Mouse (Mus musculus) right cerebral cortex, adult 18-20 months (tissue): ENCODE measurements around the gene Gmeb1.

Experiments used
- DNase-seq: peaks from one replicate; pipeline ENCODE4 v3.0.0; 2022; ENCODE audit warnings: mixed read lengths

Gene Gmeb1

GRCm38 (mm10) chr4:132216602-132217001, 44.8 kb downstream of the Gmeb1 start:
- no peak for DNase-seq

GRCm38 (mm10) chr4:132214847-132215246, 46.6 kb downstream of the Gmeb1 start:
- DNase-seq = no peak

GRCm38 (mm10) chr4:132211953-132212734, 49.3 kb downstream of the Gmeb1 start, which contains the start of gene Ythdf2:
Ythdf2 (minus strand) TSS chr4:132212303.
- DNase-seq = peak; percentile 96

GRCm38 (mm10) chr4:132211091-132211942, 50.1 kb downstream of the Gmeb1 start:
- DNase-seq = no peak

GRCm38 (mm10) chr4:132210325-132210724, 51.1 kb downstream of the Gmeb1 start:
- DNase-seq = no peak

- DNase-seq = no peak
These were observed 52.1 kb downstream of the Gmeb1 start for GRCm38 (mm10) chr4:132209299-132209698.

- no peak for DNase-seq
These were observed 54.1 kb downstream of the Gmeb1 start for GRCm38 (mm10) chr4:132207280-132207679.

GRCm38 (mm10) chr4:132198771-132199170, 62.6 kb downstream of the Gmeb1 start:
- no peak for DNase-seq

- DNase-seq = no peak
These were observed 63.1 kb downstream of the Gmeb1 start for GRCm38 (mm10) chr4:132198285-132198712.

GRCm38 (mm10) chr4:132194975-132195374, 66.4 kb downstream of the Gmeb1 start:
- DNase-seq = no peak

GRCm38 (mm10) chr4:132194373-132194772, 67.0 kb downstream of the Gmeb1 start:
- DNase-seq = no peak

GRCm38 (mm10) chr4:132187826-132188401, 73.5 kb downstream of the Gmeb1 start:
- no peak for DNase-seq

- DNase-seq = no peak
These were observed 78.2 kb downstream of the Gmeb1 start for GRCm38 (mm10) chr4:132183162-132183561.

GRCm38 (mm10) chr4:132181721-132182658, 79.4 kb downstream of the Gmeb1 start:
- no peak for DNase-seq

GRCm38 (mm10) chr4:132180710-132181109, 80.7 kb downstream of the Gmeb1 start:
- DNase-seq = no peak

- DNase-seq = peak; percentile 51
These were observed 82.8 kb downstream of the Gmeb1 start for GRCm38 (mm10) chr4:132178630-132179059.

GRCm38 (mm10) chr4:132176474-132176873, 84.9 kb downstream of the Gmeb1 start:
- DNase-seq = no peak
